Mouse (Mus musculus): ENCODE results near the gene Smim13.
"Not testable (repeated sequence)": the region's sequence is repeated elsewhere in the genome, so short reads cannot be mapped to it uniquely, and the experiment has no call there.

Smim13 gene

DNA sequence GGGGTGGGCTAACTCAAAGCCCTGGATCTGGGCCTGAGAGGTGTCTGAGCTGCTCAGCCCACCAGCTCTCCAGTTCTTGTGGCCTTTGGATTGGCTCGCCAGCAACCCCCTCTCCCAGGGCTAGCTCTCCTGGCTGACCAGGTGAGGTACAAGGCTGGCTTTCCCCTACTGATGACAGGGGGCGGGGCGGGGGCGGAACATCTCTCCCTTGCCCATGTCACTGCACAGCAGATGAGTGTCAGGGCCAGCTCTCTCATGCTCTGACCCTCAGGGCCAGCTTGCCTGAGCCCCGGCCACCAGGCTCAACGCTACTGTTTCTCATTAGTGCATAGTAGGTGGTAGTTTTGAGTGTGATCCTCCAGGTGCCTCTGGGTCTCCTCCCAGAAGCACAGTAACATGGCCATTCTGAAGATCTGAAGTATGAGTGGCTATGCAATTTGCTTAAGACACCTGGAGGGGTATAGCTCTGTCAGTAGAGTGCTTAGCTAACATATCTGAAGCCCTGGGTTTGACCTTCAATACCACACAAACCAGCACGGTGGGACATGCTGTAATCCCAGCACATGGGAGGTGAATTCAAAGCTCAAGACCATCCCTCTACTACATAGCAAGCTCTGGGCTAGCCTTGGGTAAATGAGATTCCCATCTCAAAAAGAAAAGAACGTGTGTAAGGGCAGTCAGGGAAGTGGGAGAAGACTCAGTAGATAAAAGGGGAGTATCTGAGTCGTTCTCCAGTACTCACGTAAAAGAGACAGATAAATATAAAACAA lies 11.4 kb upstream of the Smim13 start:
- DNase-seq, result no peak

GRCm38 (mm10) chr13:41238805-41239130 lies 10.9 kb upstream of the Smim13 start:
- DNase-seq, result no peak

DNA sequence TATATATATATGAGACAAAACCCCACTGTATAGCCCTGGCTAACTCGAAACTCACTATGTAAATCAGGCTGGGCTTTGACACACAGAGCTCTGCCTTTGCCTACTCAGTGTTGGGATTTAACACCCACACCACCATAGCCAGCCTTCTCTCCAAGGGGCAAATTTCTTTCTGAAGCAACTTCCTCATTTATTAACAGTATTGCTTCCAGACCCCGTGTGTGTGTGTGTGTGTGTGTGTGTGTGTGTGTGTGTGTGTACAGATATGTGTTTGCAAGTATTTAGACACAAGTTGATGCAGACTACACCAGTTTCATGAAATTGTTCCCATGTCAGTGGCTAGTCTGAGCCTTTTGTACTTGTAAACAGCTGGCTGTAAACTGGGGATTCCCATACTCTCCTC lies 8.1 kb upstream of the Smim13 start:
- DNase-seq, result no peak

DNA sequence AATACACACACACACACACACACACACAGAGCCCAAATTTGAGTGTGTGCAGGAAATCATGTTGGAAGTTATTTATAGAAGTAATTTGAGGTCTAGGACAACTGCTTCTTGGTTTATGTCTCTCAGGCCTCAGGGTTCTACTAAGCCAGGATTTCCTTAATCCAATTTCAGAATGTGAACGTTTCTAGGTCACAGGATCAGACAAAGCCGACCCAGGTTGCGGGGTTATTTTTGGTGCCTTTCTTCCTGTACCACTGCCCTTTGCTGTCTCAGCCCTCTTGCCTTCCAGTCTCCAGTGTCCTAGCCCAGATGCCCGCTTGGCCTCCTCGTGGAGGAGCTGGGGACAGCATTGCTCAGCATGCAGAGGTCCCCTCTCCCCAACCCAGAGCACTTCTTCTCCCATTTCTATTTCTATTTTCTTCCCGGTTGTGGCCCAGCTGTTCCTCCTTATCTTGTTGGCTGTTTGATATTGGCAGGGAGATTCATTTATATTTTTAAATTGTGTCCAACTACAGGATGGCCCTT lies 5.3 kb upstream of the Smim13 start:
- DNase-seq, result no peak

DNA sequence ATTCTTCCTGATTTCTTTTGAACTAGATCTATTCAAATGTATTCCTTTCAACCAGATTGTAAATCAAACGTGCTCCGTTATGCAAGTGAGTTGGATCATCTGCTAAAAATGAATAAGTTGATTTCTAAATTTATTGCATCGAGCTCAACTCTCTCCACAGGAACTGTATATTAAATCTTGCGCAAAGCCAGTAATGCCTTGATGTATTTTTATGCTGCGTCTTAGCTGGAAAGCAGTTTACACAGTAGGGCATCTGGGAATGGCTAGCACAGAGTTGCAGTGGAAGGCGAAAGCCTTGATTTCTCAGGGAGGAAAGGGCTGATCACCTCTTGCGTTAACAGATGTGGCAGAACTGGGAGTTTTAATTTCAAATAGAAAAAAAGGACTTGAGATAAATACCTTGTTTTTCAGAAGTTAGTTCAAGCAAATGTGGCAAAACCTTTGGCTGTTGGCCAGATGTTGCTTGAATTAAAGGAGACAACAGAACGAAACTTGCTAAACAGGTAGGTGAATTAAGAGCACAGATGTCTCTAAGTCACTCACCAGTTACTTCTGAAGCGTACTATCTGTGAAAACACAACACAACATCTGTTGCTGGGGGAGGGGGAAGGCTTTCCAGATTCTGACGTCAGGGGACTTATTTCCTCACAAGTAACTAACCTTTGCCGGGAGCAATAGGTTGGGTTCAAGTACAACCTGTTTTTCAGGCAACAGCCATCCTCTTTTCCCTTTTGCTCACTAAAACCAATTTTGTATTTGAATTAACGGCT lies 708 bp upstream of the Smim13 start:
- no peak for DNase-seq

DNA sequence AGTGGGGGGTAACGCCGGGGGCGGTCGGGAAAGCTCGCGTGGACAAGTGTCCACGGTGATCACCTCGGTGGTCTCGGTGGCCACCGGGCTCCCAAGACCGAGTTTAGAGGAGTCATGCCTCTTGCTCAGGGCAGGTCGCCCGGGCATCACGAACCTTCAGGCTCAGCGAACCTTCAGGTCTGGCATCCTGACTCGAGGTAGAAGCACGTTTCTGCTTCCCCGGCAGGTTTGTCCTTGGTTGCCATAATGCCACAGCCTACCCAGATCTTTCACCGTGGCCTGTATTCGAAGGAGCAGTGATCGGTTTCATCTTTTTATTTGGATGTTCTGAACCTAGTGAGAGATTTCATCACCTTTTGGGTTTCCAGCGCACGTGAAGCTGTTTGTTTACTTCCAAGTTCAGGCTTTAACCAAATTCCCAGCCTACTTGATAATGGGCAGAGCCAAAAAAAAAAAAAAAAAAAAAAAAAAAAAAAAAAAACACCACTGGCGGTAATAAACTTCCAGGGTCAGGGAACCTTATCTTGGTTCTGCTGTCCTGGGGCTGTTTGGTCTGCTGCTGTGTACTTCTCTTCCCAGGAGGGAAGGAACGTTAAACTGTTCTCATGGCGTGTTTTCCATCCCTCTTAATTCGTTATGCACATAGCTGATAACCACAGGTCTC lies 806 bp downstream of the Smim13 start:
- no peak for DNase-seq

- DNase-seq, result not testable (repeated sequence)
Measured at GRCm38 (mm10) chr13:41251232-41251631, 1.6 kb downstream of the Smim13 start.

DNA sequence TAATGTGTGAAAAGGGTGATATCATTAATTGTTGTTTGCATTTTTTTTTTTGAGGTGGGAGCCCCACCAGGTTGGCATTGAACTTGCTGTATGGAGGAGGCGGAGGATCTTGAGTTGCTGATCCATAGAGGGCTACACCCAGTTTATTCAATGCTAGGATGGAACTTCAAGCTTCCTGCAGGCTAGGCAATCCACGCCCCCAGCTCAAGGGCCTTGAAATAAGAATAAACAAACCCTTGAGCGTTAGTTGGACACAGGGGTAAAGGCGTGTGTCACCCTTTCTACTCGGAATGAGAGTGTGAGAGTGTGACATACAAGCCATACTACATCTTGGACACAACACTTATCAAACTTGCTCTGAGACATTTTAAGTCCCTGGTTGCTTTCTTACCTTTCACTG lies 2.0 kb downstream of the Smim13 start:
- DNase-seq, result no peak

GRCm38 (mm10) chr13:41252141-41252540 lies 2.5 kb downstream of the Smim13 start:
- no peak for DNase-seq

GRCm38 (mm10) chr13:41252736-41253135 lies 3.1 kb downstream of the Smim13 start:
- no peak for DNase-seq

DNA sequence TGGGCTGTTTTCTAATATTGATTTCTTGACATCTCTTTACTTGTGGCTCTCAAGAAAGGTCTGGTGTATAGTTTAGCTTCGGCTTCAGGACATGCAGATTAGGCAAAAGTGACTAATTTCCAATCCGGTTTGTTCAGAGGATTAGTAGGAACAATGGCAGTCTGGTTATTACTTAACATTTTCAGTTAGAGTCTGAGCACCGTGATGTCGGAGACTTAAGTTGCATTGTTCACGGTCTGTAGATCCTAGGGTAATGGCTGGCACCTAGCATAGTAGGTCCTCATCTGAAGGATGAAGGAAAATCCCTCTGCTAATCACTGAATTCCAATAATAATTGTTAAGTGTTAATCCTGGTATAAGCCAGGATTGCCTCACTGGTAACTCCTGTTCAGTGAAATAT lies 6.5 kb downstream of the Smim13 start:
- no peak for DNase-seq

- DNase-seq, result no peak
Measured at GRCm38 (mm10) chr13:41256962-41257361, 7.3 kb downstream of the Smim13 start.

DNA sequence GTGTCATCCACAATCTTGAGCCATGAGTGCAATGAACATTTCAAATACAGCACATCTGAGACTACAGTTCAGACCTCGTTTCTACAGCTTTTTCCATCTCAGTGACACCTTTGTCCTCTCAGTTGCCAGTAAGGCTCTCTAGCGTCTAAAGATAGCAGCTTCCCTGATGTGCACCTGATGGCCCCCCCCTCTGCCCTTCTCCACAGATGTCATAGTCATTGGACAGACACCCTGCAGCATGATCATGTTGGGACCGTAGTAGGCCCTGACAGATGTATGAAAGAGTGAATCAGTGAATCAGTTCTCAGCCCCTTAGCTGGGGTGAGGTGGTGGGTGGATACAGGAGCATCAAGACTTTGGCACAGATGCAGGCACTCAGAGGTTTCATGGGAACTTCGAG lies 8.2 kb downstream of the Smim13 start:
- DNase-seq, result no peak

- DNase-seq, result not testable (repeated sequence)
Measured at GRCm38 (mm10) chr13:41261617-41262016, 12.0 kb downstream of the Smim13 start.

- no peak for DNase-seq
Measured at GRCm38 (mm10) chr13:41263304-41264006, 13.8 kb downstream of the Smim13 start.

GRCm38 (mm10) chr13:41267827-41268408 lies 18.3 kb downstream of the Smim13 start:
- no peak for DNase-seq

- no peak for DNase-seq
Measured at GRCm38 (mm10) chr13:41273927-41274650, 24.4 kb downstream of the Smim13 start, which contains the start of gene Gm17364. Gene Gm17364 (minus strand): TSS chr13:41273977.

GRCm38 (mm10) chr13:41280696-41281095 lies 31.1 kb downstream of the Smim13 start:
- DNase-seq, result no peak

GRCm38 (mm10) chr13:41283256-41283655 lies 33.6 kb downstream of the Smim13 start:
- peak; percentile 26 for DNase-seq

DNA sequence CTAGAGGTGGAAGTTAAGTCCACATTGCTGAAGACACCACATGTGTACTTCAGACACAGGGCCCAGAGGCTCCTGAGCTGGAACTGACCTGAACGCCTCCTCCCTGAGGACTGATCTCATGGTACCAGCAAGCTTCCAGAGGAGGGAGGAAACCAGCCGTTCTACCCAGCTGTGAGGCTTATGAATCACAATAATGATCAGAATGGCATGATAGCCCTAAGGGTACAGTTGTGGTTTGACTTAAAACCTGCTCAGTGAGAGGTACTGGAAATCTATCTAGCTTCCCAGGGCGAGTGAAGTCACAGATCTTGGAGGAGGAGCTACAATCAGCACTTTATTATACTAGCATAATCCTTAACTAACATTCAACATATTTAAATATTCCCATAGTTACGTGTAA lies 35.8 kb downstream of the Smim13 start:
- DNase-seq, result no peak

GRCm38 (mm10) chr13:41286285-41286684 lies 36.6 kb downstream of the Smim13 start:
- no peak for DNase-seq

- DNase-seq, result no peak
Measured at GRCm38 (mm10) chr13:41291466-41291974, 41.9 kb downstream of the Smim13 start.

Data from cerebellum, adult 9-11 months (tissue).